Mouse (Mus musculus): ENCODE results near the gene Ankrd13a.

DNA sequence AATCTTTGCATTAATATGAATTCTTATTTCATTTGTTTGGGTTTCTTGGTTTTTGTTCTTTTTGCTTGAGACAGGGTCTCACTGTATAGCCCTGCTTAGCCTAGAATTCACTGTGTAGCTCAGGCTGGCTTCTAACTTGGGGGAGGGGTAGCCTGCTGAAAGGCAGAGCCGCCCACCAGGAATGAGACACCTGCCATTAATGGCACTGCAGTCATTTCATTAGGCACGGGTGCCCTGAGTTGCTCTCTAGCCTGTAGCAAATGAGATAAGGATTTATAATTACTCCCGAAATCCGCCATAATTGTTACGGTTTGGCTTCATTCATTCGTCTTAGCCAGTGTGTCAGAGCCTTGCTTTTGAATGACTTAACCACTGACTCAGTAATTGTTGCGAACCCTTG is 1.7 kb downstream of the Ankrd13a start:
- no peak for TF ChIP-seq EP300 (IDR thresholded peaks at IDR 0.05; ENCODE audit: insufficient read depth, low read depth, low read length)
- no peak for TF ChIP-seq CTCF (IDR thresholded peaks at IDR 0.05; ENCODE audit: low read depth, low read length)
- no peak for TF ChIP-seq POLR2A (IDR thresholded peaks at IDR 0.05; ENCODE audit: insufficient read depth, low read length)

All from ES-Bruce4 (cell line).